Mouse (Mus musculus): ENCODE measurements around the gene Atg9a.

GRCm38 (mm10) chr1:75222926-75223325, 30.9 kb upstream of the Atg9a start:
- TF ChIP-seq CTCF (IDR thresholded peaks at IDR 0.05; ENCODE audit: low read depth) (no peak), EP300 (IDR thresholded peaks at IDR 0.05; ENCODE audit: low read depth) (no peak)
